Mouse (Mus musculus): ENCODE measurements around the gene Smad5. TPM values are rescaled to one million over a fixed set of nuclear protein-coding genes. Genes with fewer than 3 reads are reported as not detected.
A peak's percentile ranks its signal among the peaks of the same experiment; 100 is the strongest.

The Smad5 gene
- polyA plus RNA-seq, 1 experiment from 2014 or later: 30.6 TPM

DNA sequence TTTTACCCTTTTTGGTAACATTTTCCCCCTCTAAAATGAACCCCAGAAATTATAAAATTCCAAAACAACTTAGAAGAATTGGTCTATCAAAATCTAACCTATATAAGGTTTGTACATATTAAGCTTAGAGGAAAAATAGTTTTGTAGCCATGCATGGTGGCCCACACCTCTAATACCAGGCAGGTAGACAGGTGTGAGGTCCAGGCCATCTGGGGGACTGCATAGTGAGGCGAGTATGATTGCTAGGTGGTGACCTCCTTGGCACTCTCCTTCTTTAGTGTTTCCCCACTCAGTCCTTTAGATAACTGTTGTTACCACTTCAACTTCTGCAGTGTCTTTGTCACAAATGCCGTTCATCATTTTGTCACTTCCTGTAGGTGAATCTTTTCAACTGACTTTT is 1.8 kb downstream of the Smad5 start:
- no peak for DNase-seq (ENCODE audit: low spot score)
- WGBS: 86% methylated on average over 2 of the region's 2 CpGs
- H3K27ac ChIP-seq (replicated peaks): peak overlapping the region; percentile 97; the same call in 1 of the 2 replicates

DNA sequence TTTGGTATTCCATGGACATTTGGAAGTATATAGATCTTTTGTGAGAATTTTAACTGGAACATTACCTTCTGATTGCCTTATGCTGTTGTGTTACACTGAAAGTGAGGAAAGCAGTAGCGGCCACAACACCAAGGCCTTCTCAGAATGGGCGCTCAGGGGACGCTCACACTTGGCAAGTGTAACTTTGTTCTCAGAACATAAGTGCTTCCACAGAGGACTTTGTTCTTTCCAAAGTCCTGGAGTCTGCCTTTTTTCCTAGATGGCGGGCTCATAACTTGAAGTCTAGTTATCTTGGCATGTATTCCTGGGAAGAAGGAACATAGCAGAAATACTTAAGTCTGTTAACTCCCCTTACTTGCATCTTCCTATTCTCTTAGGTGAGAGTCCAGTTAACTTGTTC is 4.3 kb downstream of the Smad5 start:
- Histone ChIP-seq H3K9me3 (replicated peaks) (no peaks in the 10 kb centered on the region; the same call in 1 of the 2 replicates), H3K27ac (replicated peaks) (no peak overlapping the region), H3K36me3 (peaks cover 65% of the 10 kb centered on the region), H3K4me1 (peaks cover 33% of the 10 kb centered on the region), H3K27me3 (ENCODE audit: low read depth, poor library complexity, severe bottlenecking) (no peaks in the 10 kb centered on the region), H3K4me3 (no peak overlapping the region)
- no peak for DNase-seq (ENCODE audit: low spot score)
- WGBS: 96% methylated on average over 4 of the region's 4 CpGs

More for the DNA sequence above, 1.8 kb downstream of the Smad5 start:
- Histone ChIP-seq H3K36me3 (peaks cover 41% of the 10 kb centered on the region), H3K27me3 (ENCODE audit: low read depth, poor library complexity, severe bottlenecking) (no peaks in the 10 kb centered on the region), H3K4me3 (peak overlapping the region; percentile 85), H3K4me1 (peaks cover 40% of the 10 kb centered on the region), H3K9me3 (replicated peaks) (no peaks in the 10 kb centered on the region)

DNA sequence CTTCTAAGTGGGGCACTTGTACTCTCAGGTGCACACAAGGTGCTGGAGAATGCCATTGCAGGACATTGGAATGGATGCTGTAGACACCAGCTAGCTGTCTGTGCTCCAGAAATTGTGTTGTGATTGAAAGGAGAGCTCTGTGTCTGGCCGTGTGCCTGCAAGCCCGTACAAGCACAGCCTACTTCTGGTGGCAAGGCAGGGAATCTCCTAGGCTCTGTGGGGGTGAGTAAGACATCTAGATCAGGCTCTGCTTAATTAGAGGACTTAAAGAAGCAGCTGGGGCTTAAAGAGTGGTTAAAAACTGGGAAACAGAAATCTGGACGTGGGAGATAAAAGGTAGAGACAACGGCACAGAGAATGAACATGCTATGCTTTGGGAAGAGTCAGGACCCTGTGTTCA is 4.8 kb downstream of the Smad5 start:
- H3K4me3 ChIP-seq: no peak overlapping the region
- H3K27me3 ChIP-seq (ENCODE audit: low read depth, poor library complexity, severe bottlenecking): no peaks in the 10 kb centered on the region
- no peak overlapping the region for H3K27ac ChIP-seq (replicated peaks)
- peaks cover 70% of the 10 kb centered on the region for H3K36me3 ChIP-seq
- WGBS: 91% methylated on average over 4 of the region's 4 CpGs
- no peak for DNase-seq (ENCODE audit: low spot score)
- no peaks in the 10 kb centered on the region; the same call in 1 of the 2 replicates for H3K9me3 ChIP-seq (replicated peaks)
- peaks cover 28% of the 10 kb centered on the region for H3K4me1 ChIP-seq

DNA sequence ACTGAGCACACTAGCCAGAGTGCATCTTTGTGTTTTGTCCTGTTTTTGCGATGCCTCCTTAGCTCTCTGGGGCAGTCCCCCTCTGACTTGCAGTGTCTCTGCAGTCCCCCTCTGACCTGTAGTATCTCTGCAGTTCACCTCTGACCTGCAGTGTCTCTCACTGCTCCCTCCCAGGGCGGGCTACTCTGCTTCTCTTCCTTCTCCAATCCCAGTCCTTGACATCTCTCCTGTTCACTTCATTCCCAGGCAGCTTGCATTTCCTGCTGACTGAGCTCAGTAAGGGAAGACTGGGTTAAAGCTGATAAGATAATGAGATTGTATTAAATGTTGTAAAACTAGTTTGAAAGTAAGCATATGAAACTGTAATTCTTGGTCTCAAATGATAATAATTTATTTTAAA is 7.8 kb downstream of the Smad5 start:
- peaks cover 70% of the 10 kb centered on the region for H3K36me3 ChIP-seq
- H3K4me1 ChIP-seq: peaks cover 8% of the 10 kb centered on the region
- H3K9me3 ChIP-seq (replicated peaks): no peaks in the 10 kb centered on the region; the same call in 1 of the 2 replicates
- no peak for DNase-seq (ENCODE audit: low spot score)
- H3K4me3 ChIP-seq: no peak overlapping the region
- 74% methylated on average over 2 of the region's 2 CpGs for WGBS
- no peaks in the 10 kb centered on the region for H3K27me3 ChIP-seq (ENCODE audit: low read depth, poor library complexity, severe bottlenecking)
- H3K27ac ChIP-seq (replicated peaks): no peak overlapping the region

DNA sequence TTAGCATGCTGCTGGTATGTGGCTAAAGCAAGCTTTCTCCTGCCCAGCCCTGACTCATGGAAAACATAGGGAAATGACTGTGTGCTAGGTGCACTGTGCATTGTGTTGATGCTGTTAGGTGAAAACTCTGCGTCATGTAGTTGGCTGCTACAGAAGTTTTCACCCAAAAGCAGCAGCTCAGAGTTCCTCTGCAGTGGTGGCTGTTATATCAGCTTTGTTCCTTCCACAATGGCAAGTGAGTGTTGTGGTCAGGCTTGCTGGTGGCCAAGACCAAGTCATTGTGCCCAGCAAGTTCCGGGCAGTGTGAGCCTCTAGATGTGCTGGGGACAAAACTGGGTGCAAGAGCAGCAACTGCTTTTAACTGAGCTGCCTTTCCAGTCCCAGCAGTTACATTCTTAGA is 9.4 kb downstream of the Smad5 start:
- Histone ChIP-seq H3K27me3 (ENCODE audit: low read depth, poor library complexity, severe bottlenecking) (no peaks in the 10 kb centered on the region), H3K27ac (replicated peaks) (no peak overlapping the region), H3K4me3 (no peak overlapping the region), H3K4me1 (peaks cover 3% of the 10 kb centered on the region; the same call in 1 of the 2 replicates), H3K36me3 (peaks cover 54% of the 10 kb centered on the region), H3K9me3 (replicated peaks) (no peaks in the 10 kb centered on the region; the same call in 1 of the 2 replicates)
- 97% methylated on average over 2 of the region's 2 CpGs for WGBS
- DNase-seq (ENCODE audit: low spot score): no peak

DNA sequence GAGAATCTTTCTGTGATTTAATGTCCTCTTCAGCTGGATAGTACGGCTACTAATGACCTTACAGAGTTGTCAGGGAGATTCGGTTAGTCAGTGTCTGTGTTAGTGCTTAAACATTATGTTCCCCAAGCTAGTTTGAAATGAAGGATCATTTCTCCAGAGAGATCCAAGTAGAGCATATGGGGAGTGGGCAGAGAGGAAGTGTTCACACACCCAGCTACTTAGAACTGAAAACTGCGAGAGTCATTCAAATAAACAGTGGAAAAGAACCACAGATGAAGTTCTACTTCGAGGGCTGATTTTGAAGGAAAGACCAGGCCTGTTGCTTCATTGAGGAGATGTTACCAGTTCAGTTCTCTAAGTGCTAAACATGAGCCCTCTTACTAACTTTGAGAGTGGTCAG is 23.7 kb downstream of the Smad5 start:
- Histone ChIP-seq H3K36me3 (peaks cover 90% of the 10 kb centered on the region), H3K27me3 (ENCODE audit: low read depth, poor library complexity, severe bottlenecking) (no peaks in the 10 kb centered on the region), H3K9me3 (replicated peaks) (no peaks in the 10 kb centered on the region), H3K4me3 (no peak overlapping the region), H3K4me1 (0 out of 2 replicates have a peak, but pooled peaks cover 4% of the 10 kb centered on the region), H3K27ac (replicated peaks) (no peak overlapping the region)
- DNase-seq (ENCODE audit: low spot score): no peak
- 96% methylated on average over 4 of the region's 4 CpGs for WGBS

DNA sequence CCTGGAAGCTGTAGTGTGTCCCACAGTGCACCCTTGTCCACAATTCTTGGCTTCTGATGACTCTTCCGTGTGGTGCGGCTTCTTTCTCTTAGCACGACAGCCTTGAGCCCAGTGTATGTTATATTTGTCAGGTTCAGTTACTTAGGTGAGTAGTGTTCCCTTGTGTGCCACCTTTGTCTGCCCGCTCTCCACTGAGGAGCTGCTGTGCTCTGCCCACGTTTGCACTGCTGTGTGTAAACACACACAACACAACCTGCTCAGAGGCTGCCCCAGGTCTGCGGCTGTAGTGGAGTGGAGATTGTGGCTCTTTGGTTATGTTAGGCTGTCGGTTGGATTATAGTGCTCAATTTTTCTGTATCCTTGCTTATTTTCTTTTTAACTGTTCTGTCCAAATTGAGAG is 26.2 kb downstream of the Smad5 start:
- WGBS: 97% methylated on average over 7 of the region's 7 CpGs
- H3K27me3 ChIP-seq (ENCODE audit: low read depth, poor library complexity, severe bottlenecking): no peaks in the 10 kb centered on the region
- H3K4me1 ChIP-seq: 0 out of 2 replicates have a peak, but pooled peaks cover 4% of the 10 kb centered on the region
- no peak overlapping the region for H3K4me3 ChIP-seq
- H3K9me3 ChIP-seq (replicated peaks): no peaks in the 10 kb centered on the region
- no peak overlapping the region for H3K27ac ChIP-seq (replicated peaks)
- DNase-seq (ENCODE audit: low spot score): no peak
- H3K36me3 ChIP-seq: peaks cover 100% of the 10 kb centered on the region

DNA sequence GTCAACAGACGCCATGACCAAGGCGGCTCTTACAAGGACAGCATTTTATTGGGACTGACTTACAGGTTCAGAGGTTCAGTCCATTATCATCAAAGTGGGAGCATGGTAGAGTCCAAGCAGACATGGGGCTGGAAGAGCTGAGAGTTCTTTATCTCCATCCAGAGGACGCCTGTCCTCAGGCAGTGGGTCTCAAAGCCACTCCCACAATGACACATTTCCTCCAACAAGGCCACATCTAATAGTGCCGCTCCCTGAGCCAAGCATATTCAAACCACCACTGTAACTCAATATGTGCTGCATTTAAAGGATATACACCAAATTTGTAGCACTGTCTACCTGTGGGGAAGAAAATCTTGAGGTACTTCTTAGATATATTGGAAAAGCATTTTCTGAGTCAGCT is 31.8 kb downstream of the Smad5 start:
- peaks cover 99% of the 10 kb centered on the region for H3K36me3 ChIP-seq
- DNase-seq (ENCODE audit: low spot score): no peak
- no peak overlapping the region for H3K27ac ChIP-seq (replicated peaks)
- no peaks in the 10 kb centered on the region for H3K4me1 ChIP-seq
- no peaks in the 10 kb centered on the region for H3K9me3 ChIP-seq (replicated peaks)
- no peak overlapping the region for H3K4me3 ChIP-seq
- no peaks in the 10 kb centered on the region for H3K27me3 ChIP-seq (ENCODE audit: low read depth, poor library complexity, severe bottlenecking)
- 96% methylated on average over 4 of the region's 4 CpGs for WGBS

DNA sequence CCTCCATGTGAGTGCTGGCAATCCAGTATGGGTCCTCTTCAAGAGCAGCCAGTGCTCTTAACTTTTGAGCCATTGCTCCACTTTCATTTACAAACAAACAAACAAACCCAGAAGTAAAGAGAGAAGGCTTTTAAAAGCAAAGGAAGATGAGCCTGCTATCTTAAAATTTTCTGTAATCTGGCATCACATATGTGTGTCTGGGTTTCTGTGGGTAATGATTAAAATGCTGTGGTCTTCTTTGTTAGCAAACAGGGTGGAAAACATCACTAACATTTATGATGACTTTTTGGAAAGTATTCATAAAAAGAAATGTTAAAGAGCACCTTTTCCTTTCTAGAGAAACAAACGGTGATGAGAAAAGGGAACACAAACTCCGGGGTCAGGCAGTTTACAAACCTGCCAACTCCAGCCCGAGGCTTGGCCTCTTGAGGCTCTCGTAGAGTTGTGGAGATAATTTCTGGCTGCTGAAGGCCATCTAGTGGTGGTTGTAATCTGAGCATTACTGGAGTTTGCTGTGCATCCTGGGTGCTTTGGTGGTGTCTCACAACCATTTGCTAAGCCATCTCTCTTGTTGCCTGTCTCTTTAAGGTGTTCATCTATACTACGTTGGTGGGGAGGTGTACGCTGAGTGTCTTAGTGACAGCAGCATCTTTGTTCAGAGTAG is 32.5 kb downstream of the Smad5 start:
- no peak overlapping the region for H3K27ac ChIP-seq (replicated peaks)
- peaks cover 99% of the 10 kb centered on the region for H3K36me3 ChIP-seq
- no peaks in the 10 kb centered on the region for H3K27me3 ChIP-seq (ENCODE audit: low read depth, poor library complexity, severe bottlenecking)
- H3K4me3 ChIP-seq: no peak overlapping the region
- DNase-seq (ENCODE audit: low spot score): no peak
- WGBS: 76% methylated on average over 6 of the region's 6 CpGs
- no peaks in the 10 kb centered on the region for H3K4me1 ChIP-seq
- no peaks in the 10 kb centered on the region for H3K9me3 ChIP-seq (replicated peaks)

DNA sequence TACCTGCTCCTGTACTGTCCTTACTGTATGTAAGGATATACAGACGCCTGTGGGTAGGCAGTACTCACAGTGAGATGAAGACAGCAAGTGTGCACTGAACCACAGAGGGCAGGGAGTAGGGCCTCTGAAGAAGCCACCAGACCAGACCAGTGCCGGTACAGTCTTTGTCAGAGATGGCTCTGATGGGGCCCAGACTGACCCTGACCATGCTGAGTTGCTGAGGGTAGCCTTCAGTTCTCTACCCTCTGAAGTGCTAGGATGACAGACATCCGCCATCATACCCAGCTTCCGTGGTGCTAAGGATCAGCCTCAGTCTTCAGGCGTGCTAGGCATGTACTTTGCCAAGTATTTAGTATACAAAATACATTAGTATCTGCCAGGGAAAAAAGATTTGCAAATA is 36.7 kb downstream of the Smad5 start:
- no peak for DNase-seq (ENCODE audit: low spot score)
- Histone ChIP-seq H3K9me3 (replicated peaks) (no peaks in the 10 kb centered on the region), H3K27me3 (ENCODE audit: low read depth, poor library complexity, severe bottlenecking) (no peaks in the 10 kb centered on the region), H3K27ac (replicated peaks) (no peak overlapping the region), H3K4me3 (no peak overlapping the region), H3K4me1 (peaks cover 13% of the 10 kb centered on the region), H3K36me3 (peaks cover 71% of the 10 kb centered on the region)
- 91% methylated on average over 5 of the region's 5 CpGs for WGBS

DNA sequence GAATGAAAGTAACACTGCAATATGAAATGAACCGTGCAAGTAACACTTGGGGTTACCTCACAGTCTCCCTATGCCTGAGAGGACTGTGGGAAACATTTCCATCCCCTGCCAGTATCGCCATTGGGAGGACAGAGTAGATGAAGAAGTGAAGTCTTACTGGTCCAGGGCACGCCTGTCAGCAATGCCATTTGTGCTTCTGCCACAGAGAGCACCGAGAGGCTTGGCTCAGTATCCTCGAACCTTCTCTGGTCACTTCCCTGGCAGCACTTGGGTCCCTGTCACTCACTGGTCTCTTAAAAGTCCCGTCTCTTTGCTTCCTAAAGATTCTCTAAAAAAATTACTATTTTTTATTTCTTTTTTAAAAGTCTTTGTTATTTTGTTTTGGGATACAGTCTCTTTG is 37.7 kb downstream of the Smad5 start:
- H3K4me1 ChIP-seq: peaks cover 13% of the 10 kb centered on the region
- H3K9me3 ChIP-seq (replicated peaks): no peaks in the 10 kb centered on the region
- WGBS: 85% methylated on average over 6 of the region's 6 CpGs

DNA sequence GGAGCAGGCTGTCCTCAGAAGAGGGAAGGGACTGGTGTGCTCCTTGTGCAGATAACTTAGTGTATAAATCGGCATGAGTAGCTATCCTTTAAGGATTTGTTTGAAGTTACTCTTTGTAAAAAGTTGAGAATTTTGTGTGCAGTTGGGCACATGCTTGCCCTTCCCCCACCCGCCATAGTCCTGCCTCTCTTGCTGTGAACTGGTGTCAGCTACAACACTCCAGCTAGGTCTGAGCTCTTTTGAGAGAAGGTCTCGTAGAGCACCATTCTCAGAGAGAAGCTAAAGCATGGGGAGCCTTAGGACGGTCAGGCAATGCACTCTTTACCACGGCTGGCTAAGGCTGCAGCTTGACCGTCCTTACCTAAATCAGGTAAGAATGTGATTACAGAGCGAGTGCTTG is 38.9 kb downstream of the Smad5 start:
- Histone ChIP-seq H3K4me1 (peaks cover 13% of the 10 kb centered on the region), H3K27ac (replicated peaks) (no peak overlapping the region), H3K9me3 (replicated peaks) (no peaks in the 10 kb centered on the region), H3K36me3 (peaks cover 50% of the 10 kb centered on the region), H3K27me3 (ENCODE audit: low read depth, poor library complexity, severe bottlenecking) (no peaks in the 10 kb centered on the region), H3K4me3 (no peak overlapping the region)
- no peak for DNase-seq (ENCODE audit: low spot score)
- 87% methylated on average over 7 of the region's 7 CpGs for WGBS

More for the DNA sequence above, 37.7 kb downstream of the Smad5 start:
- H3K36me3 ChIP-seq: peaks cover 62% of the 10 kb centered on the region
- no peak for DNase-seq (ENCODE audit: low spot score)
- H3K27ac ChIP-seq (replicated peaks): no peak overlapping the region
- H3K27me3 ChIP-seq (ENCODE audit: low read depth, poor library complexity, severe bottlenecking): no peaks in the 10 kb centered on the region
- H3K4me3 ChIP-seq: no peak overlapping the region

DNA sequence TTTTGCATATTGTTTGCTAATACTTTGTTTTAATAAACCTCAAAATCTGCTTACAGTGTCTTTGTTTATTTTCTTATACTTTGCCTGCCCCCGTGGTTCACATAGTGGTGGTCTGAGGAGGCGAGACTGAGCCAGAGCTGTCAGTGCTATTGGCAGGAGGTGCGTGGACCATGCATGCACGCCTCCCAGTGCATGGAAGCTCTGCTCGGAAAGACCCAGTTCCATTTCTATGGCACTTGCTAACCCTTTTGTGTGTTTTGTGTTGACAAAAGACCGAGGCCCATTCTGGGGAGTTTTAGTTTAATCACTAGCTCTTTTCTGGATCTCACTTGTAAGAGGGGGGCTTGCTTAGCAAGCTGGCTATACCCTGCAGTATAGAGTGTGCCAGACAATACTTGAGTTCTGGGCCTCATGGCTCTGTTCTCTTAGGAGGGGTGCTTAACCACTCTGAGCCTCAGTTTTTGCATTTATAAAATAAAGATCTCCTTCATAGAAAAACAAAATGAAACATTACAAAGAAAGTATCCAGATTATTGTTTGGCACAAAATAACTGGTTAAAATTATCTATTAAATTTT is 39.6 kb downstream of the Smad5 start:
- 61% methylated on average over 6 of the region's 6 CpGs for WGBS
- H3K27me3 ChIP-seq (ENCODE audit: low read depth, poor library complexity, severe bottlenecking): no peaks in the 10 kb centered on the region
- no peak overlapping the region for H3K4me3 ChIP-seq
- no peak overlapping the region for H3K27ac ChIP-seq (replicated peaks)
- no peaks in the 10 kb centered on the region for H3K9me3 ChIP-seq (replicated peaks)
- no peak for DNase-seq (ENCODE audit: low spot score)
- H3K4me1 ChIP-seq: peaks cover 13% of the 10 kb centered on the region
- peaks cover 43% of the 10 kb centered on the region for H3K36me3 ChIP-seq
